Mouse (Mus musculus) CH12F3 (cell line): ENCODE data around the gene Smg6.
"Not testable (repeated sequence)": the region's sequence is repeated elsewhere in the genome, so short reads cannot be mapped to it uniquely, and the experiment has no call there.

Experiments
- in situ Hi-C: fragments of 300-500 bp; cut with MboI; formaldehyde crosslinking; loops from 2 replicates; pipeline ENCODE4 v1.14.3; 2020; ENCODE audit warnings: low sequenced_read_pairs

The Smg6 gene

DNA sequence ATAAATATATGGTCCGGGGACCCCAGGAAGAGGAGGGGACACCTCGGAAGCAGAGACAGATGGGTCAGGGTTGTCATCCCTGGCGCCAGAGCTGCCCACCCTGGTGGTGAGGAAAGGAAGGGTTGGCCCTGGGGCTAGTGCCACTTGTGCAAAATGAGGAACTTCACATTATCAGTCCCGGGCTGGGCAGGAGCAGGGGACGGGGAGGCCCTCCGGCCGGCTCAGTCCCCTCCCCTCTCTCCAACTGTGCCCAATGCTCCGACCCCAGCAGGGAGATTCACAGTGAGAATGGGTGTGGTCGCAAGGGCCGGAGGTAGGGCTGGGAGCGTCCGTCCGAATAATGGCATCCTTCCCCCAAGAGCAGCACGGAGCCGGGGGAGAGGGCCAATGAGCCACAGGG is 239.1 kb downstream of the Smg6 start:
- in situ Hi-C loops: no loop called here

DNA sequence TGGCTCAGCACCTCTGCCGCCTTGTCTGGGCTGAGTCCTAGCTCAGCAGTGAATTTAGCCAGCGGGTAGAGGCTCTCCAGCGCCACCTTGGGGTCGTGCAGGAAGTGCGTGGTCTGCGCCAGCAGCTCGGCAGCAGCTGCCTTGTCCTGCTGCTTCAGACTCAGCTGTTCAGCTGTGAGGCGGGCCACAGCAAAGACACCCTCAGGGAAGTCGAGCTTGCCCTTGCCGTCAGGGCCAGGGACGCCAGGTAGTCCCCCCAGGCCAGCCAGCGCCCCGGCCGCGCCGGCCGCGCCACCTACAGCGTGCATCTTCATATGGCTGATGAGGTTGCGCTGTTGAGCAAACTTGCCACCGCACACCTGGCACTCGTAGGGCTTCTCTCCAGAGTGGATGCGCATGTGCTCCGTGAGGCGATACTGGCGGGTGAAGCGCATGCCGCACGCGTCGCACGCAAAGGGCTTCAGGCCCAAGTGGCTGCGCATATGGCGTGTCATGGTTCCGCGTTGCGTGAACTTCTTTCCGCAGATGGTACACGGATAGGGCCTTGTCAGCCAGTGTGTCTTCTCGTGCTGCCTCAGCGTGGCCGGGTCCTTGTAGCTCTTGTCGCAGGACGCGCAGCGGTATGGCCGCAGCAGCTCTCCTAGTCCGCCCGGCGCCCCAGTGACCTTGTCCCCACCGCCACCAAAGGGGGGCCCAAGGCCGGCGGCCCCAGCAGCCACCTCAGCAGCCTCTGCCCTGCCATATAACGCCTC is 240.0 kb downstream of the Smg6 start:
- in situ Hi-C loops: no loop called here

DNA sequence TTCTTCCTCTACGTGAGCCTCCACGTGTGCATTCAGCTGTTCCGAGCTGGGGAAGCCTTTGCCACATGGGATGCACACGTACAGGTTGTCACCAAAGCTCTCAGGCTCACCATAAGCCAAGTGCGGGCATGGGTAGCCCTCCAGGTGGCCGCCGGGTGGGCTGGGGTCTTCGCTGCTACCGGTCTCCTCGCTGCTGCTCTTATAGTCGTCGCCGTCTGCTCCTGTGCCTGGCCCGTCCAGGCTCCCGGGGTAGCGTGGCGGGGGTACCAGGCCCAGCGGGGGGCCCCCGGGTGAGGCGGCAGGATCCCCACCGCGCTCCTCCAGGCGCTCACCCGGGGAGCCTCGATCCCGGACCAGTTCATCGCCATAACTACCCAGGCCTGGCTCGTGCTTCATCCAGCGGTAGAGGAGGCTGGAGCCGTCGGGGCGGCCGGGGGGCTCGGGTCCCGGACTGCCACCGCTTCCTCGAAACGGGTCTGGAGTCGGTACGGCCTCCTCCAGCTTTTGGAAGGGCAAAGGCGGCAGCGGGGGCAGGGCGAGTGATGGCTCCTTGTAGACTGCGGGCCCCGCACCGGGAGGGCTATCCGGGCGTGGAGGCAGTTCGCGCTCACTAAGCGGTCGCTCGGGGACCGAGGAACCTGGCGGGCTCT is 240.7 kb downstream of the Smg6 start:
- in situ Hi-C loops: no loop called here

DNA sequence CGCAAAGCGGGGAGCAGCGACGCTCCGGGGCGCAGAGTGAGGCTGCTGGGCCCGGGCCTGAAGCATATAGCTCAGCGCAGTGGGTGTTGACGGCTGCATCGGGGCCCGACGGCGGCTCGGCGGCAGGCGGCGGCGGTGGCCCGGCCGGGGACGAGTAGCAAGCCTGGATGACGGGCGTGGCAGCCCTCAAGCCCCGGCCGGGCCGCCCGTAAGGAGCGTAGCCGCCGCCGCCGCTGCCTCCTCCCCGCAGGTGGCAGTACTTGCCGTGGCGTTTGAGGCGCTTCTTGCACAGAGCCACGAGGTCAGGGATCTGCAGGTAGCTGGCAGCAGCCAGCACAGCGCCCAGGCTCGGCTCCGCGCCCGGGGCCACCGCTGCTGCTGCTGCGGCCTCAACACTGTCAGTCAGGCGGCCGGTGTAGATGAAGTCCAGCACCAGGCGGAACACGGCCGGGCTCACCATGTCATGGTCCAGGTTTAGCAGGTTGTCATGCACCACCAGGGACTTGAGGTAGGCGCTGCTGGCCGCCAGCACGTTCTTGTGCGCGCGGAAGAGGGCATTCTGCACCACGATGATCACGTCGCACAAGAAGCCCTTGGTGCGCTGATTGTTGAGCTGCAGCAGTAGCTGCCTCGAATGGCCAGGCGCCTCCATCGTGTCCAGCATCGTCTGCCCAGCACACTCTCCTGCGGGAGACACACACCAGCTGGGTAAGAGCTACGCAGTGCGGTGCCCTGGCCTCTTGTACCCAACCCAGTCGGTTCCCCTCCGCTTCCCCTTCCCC is 241.4 kb downstream of the Smg6 start:
- in situ Hi-C loops: no loop called here

DNA sequence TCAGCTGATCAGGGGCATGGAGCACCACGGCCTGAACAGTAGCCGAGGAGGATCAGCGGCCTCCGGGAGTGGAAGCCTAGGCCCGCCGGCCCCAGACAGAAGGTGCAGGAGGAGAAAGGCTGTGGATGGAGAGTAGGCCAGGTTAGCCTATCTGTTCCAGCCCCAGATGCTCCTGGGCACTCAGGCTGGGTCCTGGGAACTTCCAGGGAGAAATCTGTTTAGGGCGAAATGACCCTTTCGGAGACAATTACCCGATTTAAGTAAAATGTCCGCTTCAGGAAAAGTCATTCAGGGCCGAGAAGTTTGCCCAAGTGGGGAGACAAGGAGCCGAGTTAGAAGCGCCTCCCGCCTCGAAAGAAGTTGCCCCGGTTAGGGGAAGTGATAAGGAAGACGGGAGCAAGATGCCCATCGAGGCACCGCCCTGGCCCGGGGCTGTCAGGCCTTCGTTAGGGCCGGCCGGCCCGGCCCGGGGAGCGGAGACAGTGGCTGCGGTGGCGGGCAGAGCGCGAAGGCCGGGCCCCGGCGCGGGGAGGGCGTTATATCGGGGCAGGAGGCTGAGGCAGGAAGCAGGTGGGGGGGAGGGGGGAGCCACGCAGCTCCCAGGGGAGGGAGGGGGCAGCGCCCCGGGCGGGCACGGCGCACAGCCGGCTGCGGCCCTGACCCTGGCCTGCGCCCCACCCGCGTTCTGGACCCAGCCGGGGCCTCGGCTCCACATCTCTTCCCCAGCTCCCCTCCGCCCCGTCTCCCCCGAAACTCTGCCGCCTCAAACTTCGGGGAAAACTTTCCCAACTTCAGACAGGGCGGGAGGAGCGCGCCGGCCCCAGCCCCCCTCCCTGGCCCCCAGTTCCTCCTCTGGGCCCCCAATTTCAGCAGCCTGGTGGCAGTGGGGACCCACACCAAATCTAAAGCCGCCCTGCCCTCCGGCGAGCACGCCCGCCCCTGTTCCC is 242.3 kb downstream of the Smg6 start:
- in situ Hi-C loops: no loop called here

DNA sequence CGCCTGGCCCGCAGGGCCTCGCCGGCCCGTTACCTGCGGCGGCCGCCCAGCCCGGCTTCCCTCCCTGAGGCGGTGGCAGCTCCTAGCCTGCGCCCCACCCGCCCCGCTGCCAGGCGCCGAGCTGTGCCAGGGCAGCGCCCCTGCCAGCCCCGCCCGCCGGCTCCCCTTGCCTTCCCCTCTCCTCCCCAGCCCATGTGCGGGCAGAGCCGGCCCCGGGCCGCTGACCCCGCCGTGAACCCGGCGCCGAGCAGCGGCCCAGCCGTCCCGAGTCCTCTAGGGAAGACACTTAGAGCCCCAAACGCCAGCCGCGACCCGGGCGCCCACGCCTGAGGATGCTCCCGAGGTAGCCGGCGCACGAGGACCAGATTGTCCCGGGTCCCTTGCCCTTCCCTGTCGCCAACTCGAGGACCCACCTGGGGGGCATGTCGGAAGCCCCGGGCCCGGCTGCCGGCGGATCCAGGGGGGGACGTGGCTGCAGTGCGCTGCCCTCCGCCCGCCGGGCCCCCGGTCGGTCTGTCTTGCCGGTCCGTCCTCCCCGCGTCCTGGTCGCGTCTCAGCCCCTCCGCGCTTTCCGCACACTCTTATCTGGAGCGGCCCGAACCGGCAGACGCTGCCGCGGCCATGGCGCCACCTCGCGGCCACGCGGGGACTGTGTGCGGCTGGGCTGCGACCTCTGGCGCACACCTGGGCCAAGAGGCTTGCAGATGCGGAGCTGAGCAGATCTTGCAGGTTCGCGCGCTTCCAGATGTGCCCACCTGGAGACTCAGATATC is 243.2 kb downstream of the Smg6 start:
- in situ Hi-C loops: no loop called here

DNA sequence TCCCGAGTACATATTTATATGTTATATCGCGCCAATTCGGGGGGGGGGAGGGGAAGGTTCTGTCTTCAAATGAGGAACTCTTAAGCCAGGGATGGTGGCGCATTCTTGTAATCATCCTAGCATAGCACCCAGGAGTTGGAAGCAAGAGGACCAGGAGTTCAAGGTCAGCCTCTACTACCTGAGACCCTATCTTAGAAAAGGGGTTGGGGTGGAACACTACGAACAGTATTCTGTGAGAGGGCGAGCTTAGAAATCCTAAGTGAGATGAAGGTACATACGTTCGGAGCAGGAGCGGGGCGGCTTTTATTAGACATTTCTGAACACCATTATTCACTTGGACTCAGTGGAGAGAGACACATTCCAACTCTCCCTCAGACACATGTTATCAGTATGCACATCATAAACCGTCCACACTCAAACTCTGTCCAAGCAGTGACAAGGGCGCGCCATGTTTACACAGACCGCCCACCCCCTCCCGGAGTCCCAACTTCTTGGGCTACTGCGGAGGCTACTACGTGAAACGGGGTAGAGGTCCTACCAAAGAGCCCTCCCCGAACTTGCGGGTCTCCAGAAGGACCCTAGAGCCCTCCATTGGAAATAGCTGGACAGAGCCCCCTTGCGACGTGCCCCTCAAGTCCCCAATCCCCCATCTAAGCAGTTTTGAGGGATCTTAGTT is 243.9 kb downstream of the Smg6 start, which contains the start of gene Hic1:
Gene Hic1 (minus strand): TSS at position 115 of the 676 bp plus-strand sequence.
- in situ Hi-C loops: no loop called here

DNA sequence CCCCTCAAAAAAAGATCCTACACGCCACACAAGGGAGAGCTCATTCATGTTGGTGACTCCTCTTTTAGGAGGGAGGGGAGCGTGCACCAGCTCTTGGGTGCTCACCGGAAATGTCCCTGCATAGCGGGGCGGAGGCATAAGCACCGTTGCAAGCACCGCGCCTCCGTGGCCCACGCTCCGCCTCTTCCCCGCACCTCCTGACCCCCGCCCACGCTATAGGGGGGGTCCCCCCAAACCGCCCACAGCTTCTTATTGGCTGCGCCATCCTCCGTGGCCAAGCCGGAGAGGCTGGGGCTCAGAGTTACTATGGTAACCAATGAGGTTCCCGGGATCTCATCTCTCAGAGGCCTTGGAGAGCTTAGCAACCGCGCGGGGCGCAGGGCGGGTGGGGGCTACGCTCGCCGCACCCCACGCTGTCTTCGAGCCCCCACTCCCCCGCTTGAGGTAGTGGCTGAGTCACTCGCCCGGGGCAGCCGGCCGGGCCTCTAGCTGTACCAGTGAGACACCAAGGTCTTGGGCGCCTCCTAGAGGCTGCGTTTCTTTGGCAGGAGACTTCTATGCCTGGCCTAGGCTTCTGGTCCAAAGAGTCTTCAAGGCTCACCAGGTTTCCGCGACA is 244.6 kb downstream of the Smg6 start:
- in situ Hi-C loops: no loop called here

DNA sequence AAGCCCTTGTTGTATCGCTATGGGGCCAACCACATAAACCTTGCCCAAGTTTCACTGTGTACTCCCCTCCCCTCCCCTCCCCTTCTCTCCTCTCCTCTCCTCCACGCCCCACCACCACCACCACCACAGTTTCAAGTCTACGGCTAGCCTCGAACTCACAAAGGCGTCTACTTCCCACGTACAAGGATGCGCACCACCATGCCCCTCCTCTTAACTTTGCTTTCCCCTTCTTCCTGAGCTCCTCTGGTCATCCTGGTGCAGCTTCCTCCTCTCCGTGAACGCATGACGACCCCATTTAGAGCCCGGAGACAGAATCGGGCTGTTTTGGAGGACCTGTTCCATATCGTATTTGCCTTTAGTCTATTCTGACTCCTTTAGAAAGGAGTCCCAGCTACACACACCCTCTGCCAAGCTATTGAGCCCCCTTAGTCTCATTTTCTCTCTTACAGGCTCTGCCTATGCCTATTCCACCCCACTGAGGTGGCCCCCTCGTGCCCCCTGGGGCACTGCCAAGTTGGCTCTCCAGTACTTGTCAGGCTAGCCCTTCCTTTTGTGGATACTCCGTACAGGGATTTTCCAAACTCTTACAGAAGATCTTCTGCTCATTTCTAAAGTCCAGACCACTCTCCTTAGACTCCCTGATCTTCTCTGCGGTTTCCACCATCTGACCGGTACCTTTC is 245.7 kb downstream of the Smg6 start:
- in situ Hi-C loops: no loop called here

DNA sequence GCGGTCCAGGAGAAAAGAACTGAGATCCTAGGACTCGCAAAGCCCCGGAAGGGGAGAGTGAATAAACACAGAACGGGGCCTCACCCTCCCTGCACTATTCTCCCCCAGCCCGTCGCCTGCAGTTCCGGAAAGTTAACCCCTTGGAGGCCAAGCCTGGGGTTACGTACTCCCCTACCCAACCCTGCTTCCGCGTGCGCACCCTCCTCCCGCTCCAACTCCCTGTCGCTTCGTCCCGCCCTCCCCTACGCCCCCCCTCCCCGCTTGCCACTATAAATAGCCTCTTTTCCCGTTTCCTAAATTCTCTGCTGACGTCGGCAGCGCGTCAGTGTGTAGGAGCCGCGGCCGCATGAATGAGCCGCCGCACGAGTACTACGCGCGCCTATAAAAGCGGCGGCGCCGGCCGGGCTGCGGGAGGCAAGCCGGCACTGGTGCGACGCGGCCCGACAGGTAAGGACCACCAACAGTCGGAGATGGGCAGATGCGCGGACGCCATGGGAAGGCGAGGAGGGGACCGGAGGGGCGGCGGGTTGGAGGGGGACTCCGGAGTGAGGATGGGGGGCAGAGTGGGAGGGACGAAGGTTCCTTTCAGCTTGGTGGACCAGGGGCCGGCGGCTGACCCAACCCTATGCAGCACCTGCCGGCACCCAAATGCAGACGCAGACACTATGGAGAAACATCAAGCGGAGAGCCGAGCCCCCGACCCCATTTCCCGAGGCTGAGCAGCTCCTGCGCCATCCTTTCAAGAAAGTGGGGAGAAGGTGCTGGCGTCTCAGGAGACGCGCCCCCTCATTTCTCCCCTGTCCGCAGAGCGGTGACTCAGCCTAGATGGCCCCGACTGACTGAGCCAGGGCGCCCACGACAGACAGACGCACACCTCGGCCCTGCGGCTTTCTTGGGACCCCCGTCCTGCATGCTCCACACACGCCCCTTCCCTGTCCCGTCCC is 246.8 kb downstream of the Smg6 start:
- in situ Hi-C loops: no loop called here

DNA sequence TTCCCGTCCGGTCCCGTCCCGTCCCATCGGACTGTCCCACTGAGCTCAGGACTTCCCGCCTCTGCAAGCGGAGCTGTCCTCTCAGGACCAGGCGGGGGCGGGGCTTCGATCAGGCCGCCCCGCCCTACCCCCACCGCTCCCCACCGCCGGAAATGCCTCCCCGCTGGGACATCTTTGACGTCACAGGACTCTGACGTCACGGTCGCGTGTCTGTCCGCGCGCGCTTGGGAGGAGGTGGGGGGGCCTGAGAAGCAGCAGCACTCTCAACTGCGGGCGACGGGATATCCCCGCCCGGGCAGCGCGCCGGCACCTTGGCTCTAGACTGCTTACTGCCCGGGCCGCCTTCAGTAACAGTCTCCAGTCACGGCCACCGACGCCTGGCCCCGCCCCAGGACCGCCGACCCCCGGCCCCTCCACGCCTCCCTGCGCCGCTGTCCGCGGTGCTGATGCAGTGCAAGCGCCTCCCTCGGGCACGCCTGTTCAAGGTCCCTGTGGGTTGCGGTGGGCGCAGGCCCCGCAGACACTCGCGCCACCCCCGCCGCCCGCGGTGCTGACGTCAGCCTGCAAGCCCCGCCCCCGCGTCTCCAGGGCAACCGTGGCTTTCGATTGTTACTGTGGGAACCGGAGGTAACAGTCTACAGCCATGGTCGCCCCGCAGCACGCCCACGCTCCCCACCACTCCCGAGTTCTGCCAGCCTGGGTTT is 247.6 kb downstream of the Smg6 start:
- in situ Hi-C loops: no loop called here

DNA sequence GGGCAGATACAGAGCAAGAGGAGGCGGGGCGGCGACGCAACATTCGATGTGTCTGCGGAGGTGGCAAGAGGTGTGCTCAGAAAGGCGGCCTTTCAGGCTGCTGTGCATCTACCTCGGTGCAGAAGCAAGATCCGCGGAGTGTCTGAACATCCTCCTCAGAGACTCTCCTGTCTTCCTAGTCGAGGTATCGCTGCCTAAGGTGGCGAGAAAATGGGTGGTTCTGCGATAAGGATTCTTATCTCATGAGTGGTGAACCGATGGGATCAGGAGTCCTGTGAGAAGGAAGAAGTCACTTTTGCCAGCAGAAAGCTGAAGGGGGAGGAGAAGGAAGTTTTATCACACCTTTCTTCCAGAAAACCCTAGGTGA is 248.2 kb downstream of the Smg6 start:
- in situ Hi-C loops: no loop called here

DNA sequence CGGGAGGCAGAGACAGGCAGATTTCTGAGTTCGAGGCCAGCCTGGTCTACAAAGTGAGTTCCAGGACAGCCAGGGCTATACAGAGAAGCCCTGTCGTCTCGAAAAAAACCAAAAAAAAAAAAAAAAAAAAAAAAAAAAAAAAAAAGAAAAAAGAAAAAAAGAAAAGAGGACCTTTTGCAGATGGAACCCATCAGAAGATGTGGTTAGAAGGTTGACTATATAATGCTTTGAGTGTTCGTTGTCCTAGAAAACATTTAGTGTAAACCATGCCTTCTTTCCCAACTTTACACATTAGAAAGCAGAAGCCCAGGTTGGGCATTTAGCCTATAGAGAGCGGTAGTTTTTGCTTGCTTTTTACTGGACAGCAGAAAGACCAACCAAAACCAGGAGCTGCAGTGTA is 249.0 kb downstream of the Smg6 start:
- in situ Hi-C loops: not testable (repeated sequence)

DNA sequence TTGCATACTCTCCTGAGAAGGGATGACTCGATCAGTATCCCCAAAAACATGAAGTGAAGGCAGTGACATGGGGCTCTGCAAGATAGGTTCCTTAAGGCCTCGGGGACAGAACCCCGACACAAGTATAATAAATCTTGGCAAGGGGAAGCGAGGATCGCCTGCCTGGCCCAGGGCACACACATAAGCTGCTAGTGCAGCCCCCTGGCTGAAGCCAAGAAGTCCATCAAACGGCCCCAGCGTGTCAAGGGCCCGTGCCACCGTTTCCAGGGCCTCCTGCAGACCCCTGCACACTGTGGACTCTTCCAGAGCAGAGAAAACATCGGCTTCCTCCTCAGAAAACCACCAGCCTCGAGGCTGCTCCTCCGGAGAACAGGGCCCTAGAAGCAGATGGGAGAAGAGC is 252.4 kb downstream of the Smg6 start:
- in situ Hi-C loops: no loop called here

DNA sequence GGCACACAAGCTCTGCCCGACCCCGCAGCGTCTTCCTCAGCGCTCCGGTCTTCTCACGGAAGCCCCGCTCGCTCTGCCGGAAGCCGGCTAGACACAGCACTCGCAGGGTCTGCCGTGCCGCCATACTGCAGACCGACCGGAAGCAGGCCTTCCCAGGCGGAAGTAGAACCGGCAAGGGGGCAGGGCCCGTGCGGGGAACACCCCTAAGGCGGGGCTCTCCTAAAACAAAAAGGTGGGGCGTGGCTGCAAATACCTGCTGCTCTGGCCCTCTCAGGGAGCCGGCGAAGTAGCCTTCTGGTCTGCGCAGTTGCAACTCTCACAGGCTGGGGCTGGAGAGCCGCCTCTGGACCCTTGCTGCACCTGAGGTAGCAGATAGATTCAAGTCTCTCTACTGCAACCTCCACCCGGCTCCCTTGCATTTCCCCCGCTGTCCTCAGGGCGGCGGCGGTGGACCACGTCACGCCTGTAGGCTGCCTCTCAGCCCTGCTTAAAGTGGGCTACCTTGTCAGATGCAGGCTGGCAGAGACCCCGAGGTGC is 253.1 kb downstream of the Smg6 start, which contains the start of gene Ovca2:
Gene Ovca2 (minus strand): TSS at position 164 of the 537 bp plus-strand sequence.
- in situ Hi-C loops: no loop called here

DNA sequence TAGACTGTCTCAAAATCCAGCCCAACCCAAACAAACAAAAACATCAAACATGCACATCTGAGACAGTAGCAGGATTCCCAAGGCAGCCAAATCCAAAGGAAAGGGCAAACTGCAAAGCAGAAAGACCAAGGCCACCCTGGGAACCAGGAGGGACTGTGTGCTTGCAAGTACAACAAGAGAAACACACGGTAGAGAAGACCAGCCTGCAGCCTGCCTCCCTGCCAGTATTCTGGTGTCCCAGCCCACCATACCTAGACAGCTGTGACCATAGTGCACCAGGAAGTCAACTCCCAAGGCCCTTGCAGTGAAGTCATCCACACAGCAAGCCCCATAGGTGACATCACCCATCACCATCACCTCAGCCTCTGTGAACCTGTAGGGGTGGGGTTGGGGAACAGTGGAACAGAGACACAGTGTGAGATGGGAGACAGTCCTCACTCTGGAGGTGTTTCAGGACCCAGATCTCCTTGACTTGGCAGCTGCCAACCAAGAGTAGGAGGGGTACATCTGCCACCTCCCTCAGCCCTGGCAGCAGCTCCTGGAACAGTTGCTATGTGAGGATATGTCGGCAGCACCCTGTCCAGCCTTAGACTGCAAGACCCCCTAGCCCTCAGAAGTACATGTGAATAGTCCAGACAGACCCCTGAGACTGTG is 258.4 kb downstream of the Smg6 start:
- in situ Hi-C loops: loop anchor here (5.0 kb wide), 1 partner anchor 108 kb away; no protein-coding TSS in a partner anchor
